Mouse (Mus musculus) forebrain, embryonic 16.5 days (tissue): ENCODE results near the gene Aff2. TPM values are rescaled to one million over a fixed set of nuclear protein-coding genes. Genes with fewer than 3 reads are reported as not detected.

Experiments
- ATAC-seq: fragments of 200-750 bp; cut with Nextera tagmentation; 2 replicates; pipeline ENCODE4 v1.8.0; 2017; ENCODE audit warnings: mild to moderate bottlenecking, moderate library complexity
- H3K27ac ChIP-seq: fragments of 300-500 bp; sonication (generic); 2 replicates; pipeline ENCODE4 v1.5.1; 2014; ENCODE audit warnings: low read length, control low read depth
- H3K27me3 ChIP-seq: fragments of 300-500 bp; sonication (generic); replicated peaks from 2 replicates; pipeline ENCODE4 v1.6.1; 2014; ENCODE audit warnings: low read length; ENCODE audit not compliant: control insufficient read depth, insufficient read depth
- H3K36me3 ChIP-seq: fragments of 300-500 bp; sonication (generic); 2 replicates; pipeline ENCODE4 v1.6.1; 2014; ENCODE audit not compliant: control insufficient read depth, insufficient read depth
- H3K4me1 ChIP-seq: fragments of 300-500 bp; sonication (generic); replicated peaks from 2 replicates; pipeline ENCODE4 v1.6.1; 2014; ENCODE audit warnings: low read length; ENCODE audit not compliant: control insufficient read depth, insufficient read depth
- H3K4me2 ChIP-seq: fragments of 300-500 bp; sonication (generic); 2 replicates; pipeline ENCODE4 v1.6.1; 2014; ENCODE audit warnings: mild to moderate bottlenecking, low read length, control low read depth
- H3K4me3 ChIP-seq: fragments of 300-500 bp; sonication (generic); replicated peaks from 2 replicates; pipeline ENCODE4 v1.5.1; 2014; ENCODE audit warnings: mild to moderate bottlenecking, low read length, control low read depth
- H3K9ac ChIP-seq: fragments of 300-500 bp; sonication (generic); replicated peaks from 2 replicates; pipeline ENCODE4 v1.6.1; 2014; ENCODE audit warnings: low read depth, low read length, control low read depth
- H3K9me3 ChIP-seq: fragments of 300-500 bp; sonication (generic); 2 replicates; pipeline ENCODE4 v1.6.1; 2016; ENCODE audit warnings: low read length; ENCODE audit not compliant: control insufficient read depth
- WGBS: fragments of 180-500 bp; shearing (Covaris S2); extraction: QIAGEN DNeasy Blood & Tissue Kit; methylation state at CpG from one replicate; pipeline ENCODE4 v1.1.7; 2014; 5-methylcytosine and 5-hydroxymethylcytosine counted together
- polyA plus RNA-seq: library from polyadenylated mRNA; unstranded; fragments of >200 nt; fragmentation: Nextera tagmentation; extraction: Ambion mirVana; gene quantifications from 2 replicates; pipeline ENCODE4 v1.2.1, GENCODE M21; 2015

Aff2 gene
- 15.1 and 15.4 TPM in 2 replicates for polyA plus RNA-seq

GRCm38 (mm10) chrX:69360238-69361054 is at the start of gene Aff2:
Gene Aff2, plus strand, starts transcription at chrX:69360294.
- H3K27ac ChIP-seq, result peak within 1 kb of the TSS; percentile 78
- peak within 1 kb of the TSS; percentile 79 for H3K9ac ChIP-seq
- ATAC-seq, result peak; percentile 95
- H3K4me3 ChIP-seq, result peak within 1 kb of the TSS; percentile 64
- 19% methylated on average over 59 of the region's 79 CpGs for WGBS
- no peaks in the 10 kb centered on the region for H3K9me3 ChIP-seq
- no peaks in the 10 kb centered on the region for H3K36me3 ChIP-seq
- peaks cover 3% of the 10 kb centered on the region for H3K4me1 ChIP-seq
- peak within 1 kb of the TSS; percentile 53 for H3K4me2 ChIP-seq
- no peaks in the 10 kb centered on the region for H3K27me3 ChIP-seq

GRCm38 (mm10) chrX:69337296-69337695 is 22.8 kb upstream of the Aff2 start:
- Histone ChIP-seq H3K4me1 (no peaks in the 10 kb centered on the region), H3K4me2 (no peak overlapping the region), H3K9ac (no peak overlapping the region), H3K4me3 (no peak overlapping the region), H3K27me3 (no peaks in the 10 kb centered on the region), H3K9me3 (no peaks in the 10 kb centered on the region), H3K36me3 (no peaks in the 10 kb centered on the region), H3K27ac (no peak overlapping the region)
- ATAC-seq, result no peak

GRCm38 (mm10) chrX:69355621-69356020 is 4.5 kb upstream of the Aff2 start:
- no peak overlapping the region for H3K27ac ChIP-seq
- 70% methylated on average over 2 of the region's 2 CpGs for WGBS
- no peaks in the 10 kb centered on the region for H3K27me3 ChIP-seq
- no peak overlapping the region for H3K9ac ChIP-seq
- H3K9me3 ChIP-seq, result no peaks in the 10 kb centered on the region
- no peaks in the 10 kb centered on the region for H3K4me1 ChIP-seq
- no peak overlapping the region for H3K4me3 ChIP-seq
- no peak for ATAC-seq
- no peaks in the 10 kb centered on the region for H3K36me3 ChIP-seq
- no peak overlapping the region for H3K4me2 ChIP-seq

GRCm38 (mm10) chrX:69359360-69359759 is 734 bp upstream of the Aff2 start:
- no peaks in the 10 kb centered on the region for H3K36me3 ChIP-seq
- no peaks in the 10 kb centered on the region for H3K27me3 ChIP-seq
- no peak overlapping the region for H3K9ac ChIP-seq
- peaks cover 3% of the 10 kb centered on the region for H3K4me1 ChIP-seq
- H3K4me2 ChIP-seq, result peak overlapping the region; percentile 53
- no peaks in the 10 kb centered on the region for H3K9me3 ChIP-seq
- H3K4me3 ChIP-seq, result no peak overlapping the region
- ATAC-seq, result no peak
- WGBS, result 19% methylated on average over 5 of the region's 5 CpGs
- H3K27ac ChIP-seq, result no peak overlapping the region

- Histone ChIP-seq H3K4me3 (peak overlapping the region; percentile 64), H3K4me2 (peak overlapping the region; percentile 53), H3K27me3 (no peaks in the 10 kb centered on the region), H3K9ac (peak overlapping the region; percentile 79), H3K4me1 (peaks cover 3% of the 10 kb centered on the region), H3K27ac (no peak overlapping the region), H3K36me3 (no peaks in the 10 kb centered on the region), H3K9me3 (no peaks in the 10 kb centered on the region)
- 23% methylated on average over 4 of the region's 4 CpGs for WGBS
- ATAC-seq, result peak; percentile 65
These were observed 233 bp upstream of the Aff2 start for GRCm38 (mm10) chrX:69359885-69360237.

GRCm38 (mm10) chrX:69361055-69361558 is 1.0 kb downstream of the Aff2 start:
- peaks cover 3% of the 10 kb centered on the region for H3K4me1 ChIP-seq
- H3K4me2 ChIP-seq, result peak overlapping the region; percentile 53
- 22% methylated on average over 10 of the region's 10 CpGs for WGBS
- H3K27ac ChIP-seq, result no peak overlapping the region
- ATAC-seq, result no peak
- H3K36me3 ChIP-seq, result no peaks in the 10 kb centered on the region
- peak overlapping the region; percentile 79 for H3K9ac ChIP-seq
- peak overlapping the region; percentile 64 for H3K4me3 ChIP-seq
- no peaks in the 10 kb centered on the region for H3K9me3 ChIP-seq
- H3K27me3 ChIP-seq, result no peaks in the 10 kb centered on the region

- H3K9ac ChIP-seq, result no peak overlapping the region
- no peak overlapping the region for H3K27ac ChIP-seq
- 0% methylated on average over 2 of the region's 2 CpGs for WGBS
- H3K4me3 ChIP-seq, result no peak overlapping the region
- peak overlapping the region; percentile 23 for H3K4me2 ChIP-seq
- H3K4me1 ChIP-seq, result peaks cover 3% of the 10 kb centered on the region
- no peak for ATAC-seq
- H3K9me3 ChIP-seq, result no peaks in the 10 kb centered on the region
- no peaks in the 10 kb centered on the region for H3K27me3 ChIP-seq
- H3K36me3 ChIP-seq, result no peaks in the 10 kb centered on the region
These were observed 4.1 kb downstream of the Aff2 start for GRCm38 (mm10) chrX:69364198-69364597.

GRCm38 (mm10) chrX:69373341-69373740 is 13.2 kb downstream of the Aff2 start:
- Histone ChIP-seq H3K27me3 (no peaks in the 10 kb centered on the region), H3K4me2 (no peak overlapping the region), H3K4me1 (no peaks in the 10 kb centered on the region), H3K36me3 (no peaks in the 10 kb centered on the region), H3K9ac (no peak overlapping the region), H3K9me3 (no peaks in the 10 kb centered on the region), H3K27ac (no peak overlapping the region), H3K4me3 (no peak overlapping the region)
- no peak for ATAC-seq
- 80% methylated on average over 2 of the region's 2 CpGs for WGBS

GRCm38 (mm10) chrX:69389738-69390137 is 29.6 kb downstream of the Aff2 start:
- Histone ChIP-seq H3K27me3 (no peaks in the 10 kb centered on the region), H3K36me3 (no peaks in the 10 kb centered on the region), H3K4me2 (no peak overlapping the region), H3K4me1 (no peaks in the 10 kb centered on the region), H3K27ac (no peak overlapping the region), H3K9me3 (no peaks in the 10 kb centered on the region), H3K4me3 (no peak overlapping the region), H3K9ac (no peak overlapping the region)
- WGBS, result 37% methylated on average over 1 of the region's 1 CpGs
- no peak for ATAC-seq
